Mouse (Mus musculus): ENCODE data around the gene Ace. TPM values are rescaled to one million over a fixed set of nuclear protein-coding genes. Genes with fewer than 3 reads are reported as not detected.
"Not testable (repeated sequence)": the region's sequence is repeated elsewhere in the genome, so short reads cannot be mapped to it uniquely, and the experiment has no call there.

Gene Ace
- polyA plus RNA-seq, 1 experiment = 892 TPM

DNA sequence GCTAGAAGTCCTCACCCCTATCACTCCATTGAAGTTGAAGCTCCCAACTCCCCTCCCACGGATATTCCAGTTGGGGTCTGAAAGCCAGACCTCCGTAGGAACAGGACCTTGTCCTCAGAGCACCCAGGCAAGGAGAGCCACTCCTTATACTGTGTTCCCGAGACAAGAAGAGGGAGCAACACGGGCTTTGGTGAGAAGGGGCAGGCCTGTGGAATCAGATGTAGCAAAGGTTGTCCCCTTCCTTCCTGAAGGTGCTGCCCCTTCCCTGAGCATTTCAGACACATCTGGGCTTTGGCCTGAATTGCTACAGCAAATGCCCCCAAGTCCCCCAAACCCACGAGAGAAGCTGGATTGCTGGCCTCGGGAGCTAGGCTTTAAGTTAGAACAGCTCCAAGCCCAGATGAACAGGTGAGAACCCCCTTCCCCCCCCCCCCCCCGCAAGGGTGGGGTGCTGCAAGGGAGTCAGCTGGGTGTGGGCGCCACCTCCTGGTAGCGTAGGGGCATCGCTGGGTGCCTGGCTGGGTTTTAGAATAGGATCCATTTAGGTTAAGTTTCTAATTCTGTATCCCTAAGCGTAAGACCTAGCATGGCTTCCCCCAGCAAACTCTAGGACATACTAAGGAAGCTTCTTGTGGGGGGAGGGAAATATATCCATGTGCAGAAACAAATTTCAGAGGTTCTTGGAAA lies 58.9 kb downstream of the Ace start:
- Histone ChIP-seq H3K36me3 (ENCODE audit: control insufficient read depth, insufficient read depth, low read length) (no peaks in the 10 kb centered on the region), H3K27ac (ENCODE audit: insufficient read depth, low read depth, low read length) (no peak overlapping the region), H3K27me3 (ENCODE audit: control insufficient read depth, insufficient read depth, low read length) (no peaks in the 10 kb centered on the region), H3K4me1 (ENCODE audit: control insufficient read depth, insufficient read depth, insufficient read length, low read length) (peaks cover 4% of the 10 kb centered on the region; the same call in 1 of the 2 replicates), H3K4me3 (ENCODE audit: low read depth, low read length) (no peak overlapping the region)
- 17% methylated on average over 11 of the region's 11 CpGs for WGBS
- TF ChIP-seq CTCF (IDR thresholded peaks at IDR 0.05; ENCODE audit: extremely low read depth, insufficient read length, insufficient replicate concordance, low read depth, low read length) = peak; percentile 79
- no peak for TF ChIP-seq POLR2A (IDR thresholded peaks at IDR 0.05; ENCODE audit: low read depth, low read length)

DNA sequence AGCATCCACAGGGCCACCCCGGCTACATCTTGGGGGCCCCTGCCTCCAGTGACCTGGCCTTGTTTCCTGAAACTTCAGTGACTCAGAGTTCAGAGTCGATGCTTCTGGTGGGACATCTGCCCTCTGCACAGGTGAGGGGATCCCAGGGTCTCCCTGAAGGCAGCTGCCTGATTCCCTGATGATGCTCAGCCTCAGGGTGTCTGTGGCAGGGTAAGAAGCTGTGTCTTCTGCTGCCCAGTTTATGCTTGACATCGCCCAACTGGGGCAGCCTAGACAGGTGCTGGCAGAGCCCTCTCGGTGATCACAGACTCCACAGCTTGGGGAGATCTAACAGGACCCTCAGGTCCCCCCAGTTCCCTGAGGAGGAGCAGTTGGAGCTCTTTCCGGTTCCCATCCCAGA lies 59.9 kb downstream of the Ace start:
- TF ChIP-seq POLR2A (IDR thresholded peaks at IDR 0.05; ENCODE audit: low read depth, low read length) = no peak
- TF ChIP-seq CTCF (IDR thresholded peaks at IDR 0.05; ENCODE audit: extremely low read depth, insufficient read length, insufficient replicate concordance, low read depth, low read length) = no peak
- no peak overlapping the region for H3K27ac ChIP-seq (ENCODE audit: insufficient read depth, low read depth, low read length)
- H3K4me1 ChIP-seq (ENCODE audit: control insufficient read depth, insufficient read depth, insufficient read length, low read length) = peaks cover 4% of the 10 kb centered on the region; the same call in 1 of the 2 replicates
- no peaks in the 10 kb centered on the region for H3K27me3 ChIP-seq (ENCODE audit: control insufficient read depth, insufficient read depth, low read length)
- H3K4me3 ChIP-seq (ENCODE audit: low read depth, low read length) = no peak overlapping the region
- H3K36me3 ChIP-seq (ENCODE audit: control insufficient read depth, insufficient read depth, low read length) = no peaks in the 10 kb centered on the region
- 93% methylated on average over 5 of the region's 5 CpGs for WGBS

DNA sequence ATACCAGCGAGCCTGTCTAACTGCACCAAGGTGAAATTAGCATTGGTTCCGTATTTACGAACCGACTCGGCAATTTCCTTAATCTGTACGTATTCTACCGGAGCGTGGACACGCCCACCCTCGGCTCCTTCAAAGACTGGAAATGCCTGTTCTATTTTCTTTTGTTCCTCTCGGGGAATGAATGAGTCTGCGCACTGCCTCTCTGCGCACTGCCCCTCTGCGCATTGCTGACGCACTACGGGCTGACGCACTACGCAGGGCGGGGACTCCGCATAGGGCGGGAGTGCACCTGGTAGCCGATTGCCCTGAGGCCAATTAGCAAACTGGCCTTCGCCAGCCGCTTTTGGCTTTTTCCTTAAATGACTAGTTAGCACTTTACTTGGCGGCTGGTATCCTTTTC lies 64.3 kb downstream of the Ace start:
- not testable (repeated sequence) for H3K27me3 ChIP-seq (ENCODE audit: control insufficient read depth, insufficient read depth, low read length); H3K4me1 ChIP-seq (ENCODE audit: control insufficient read depth, insufficient read depth, insufficient read length, low read length); H3K36me3 ChIP-seq (ENCODE audit: control insufficient read depth, insufficient read depth, low read length)
- Histone ChIP-seq H3K4me3 (ENCODE audit: low read depth, low read length) (peak overlapping the region; percentile 57), H3K27ac (ENCODE audit: insufficient read depth, low read depth, low read length) (peak overlapping the region; percentile 67)
- 27% methylated on average over 14 of the region's 25 CpGs for WGBS

DNA sequence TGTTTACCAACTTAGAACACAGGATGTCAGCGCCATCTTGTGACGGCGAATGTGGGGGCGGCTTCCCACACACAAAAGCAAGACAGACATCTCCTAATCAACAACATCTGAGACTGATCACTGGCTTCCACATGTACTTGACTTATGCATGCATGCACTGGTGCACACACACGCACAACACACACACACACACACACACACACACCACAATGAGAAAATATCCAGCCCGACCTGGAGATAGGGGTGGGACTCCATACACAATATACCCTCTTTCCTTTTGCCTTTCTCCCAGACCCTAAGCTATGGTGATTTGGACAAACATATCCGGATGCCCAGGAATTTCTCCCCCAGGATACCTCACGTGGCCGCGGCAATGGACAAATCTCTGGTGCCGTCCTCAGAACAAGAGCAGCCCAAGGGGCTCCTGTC lies 65.8 kb downstream of the Ace start:
- Histone ChIP-seq H3K4me1 (ENCODE audit: control insufficient read depth, insufficient read depth, insufficient read length, low read length) (no peaks in the 10 kb centered on the region), H3K27ac (ENCODE audit: insufficient read depth, low read depth, low read length) (peak overlapping the region; percentile 67), H3K36me3 (ENCODE audit: control insufficient read depth, insufficient read depth, low read length) (no peaks in the 10 kb centered on the region), H3K4me3 (ENCODE audit: low read depth, low read length) (peak overlapping the region; percentile 10; the same call in 1 of the 2 replicates), H3K27me3 (ENCODE audit: control insufficient read depth, insufficient read depth, low read length) (no peaks in the 10 kb centered on the region)
- no peak for TF ChIP-seq POLR2A (IDR thresholded peaks at IDR 0.05; ENCODE audit: low read depth, low read length)
- no peak for TF ChIP-seq CTCF (IDR thresholded peaks at IDR 0.05; ENCODE audit: extremely low read depth, insufficient read length, insufficient replicate concordance, low read depth, low read length)
- 36% methylated on average over 11 of the region's 11 CpGs for WGBS

DNA sequence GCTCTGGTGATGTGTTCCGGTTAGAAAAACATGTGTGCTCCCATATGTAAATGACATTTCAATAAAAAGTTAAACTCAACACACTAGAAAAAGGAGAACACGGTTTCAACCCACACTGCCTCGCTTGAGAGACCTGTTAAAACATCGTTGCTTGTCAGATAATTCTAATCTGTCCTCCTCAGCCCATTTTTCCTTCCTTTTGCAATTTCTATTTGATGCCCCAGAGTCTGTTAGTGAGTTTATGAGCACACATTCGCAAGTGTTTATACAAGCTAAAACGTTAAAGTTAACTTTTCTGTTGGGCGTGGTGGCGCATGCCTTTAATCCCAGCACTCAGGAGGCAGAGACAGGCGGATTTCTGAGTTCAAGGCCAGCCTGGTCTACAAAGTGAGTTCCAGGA lies 67.2 kb downstream of the Ace start:
- no peaks in the 10 kb centered on the region for H3K36me3 ChIP-seq (ENCODE audit: control insufficient read depth, insufficient read depth, low read length)
- TF ChIP-seq CTCF (IDR thresholded peaks at IDR 0.05; ENCODE audit: extremely low read depth, insufficient read length, insufficient replicate concordance, low read depth, low read length) (no peak), POLR2A (IDR thresholded peaks at IDR 0.05; ENCODE audit: low read depth, low read length) (no peak)
- 84% methylated on average over 9 of the region's 9 CpGs for WGBS

DNA sequence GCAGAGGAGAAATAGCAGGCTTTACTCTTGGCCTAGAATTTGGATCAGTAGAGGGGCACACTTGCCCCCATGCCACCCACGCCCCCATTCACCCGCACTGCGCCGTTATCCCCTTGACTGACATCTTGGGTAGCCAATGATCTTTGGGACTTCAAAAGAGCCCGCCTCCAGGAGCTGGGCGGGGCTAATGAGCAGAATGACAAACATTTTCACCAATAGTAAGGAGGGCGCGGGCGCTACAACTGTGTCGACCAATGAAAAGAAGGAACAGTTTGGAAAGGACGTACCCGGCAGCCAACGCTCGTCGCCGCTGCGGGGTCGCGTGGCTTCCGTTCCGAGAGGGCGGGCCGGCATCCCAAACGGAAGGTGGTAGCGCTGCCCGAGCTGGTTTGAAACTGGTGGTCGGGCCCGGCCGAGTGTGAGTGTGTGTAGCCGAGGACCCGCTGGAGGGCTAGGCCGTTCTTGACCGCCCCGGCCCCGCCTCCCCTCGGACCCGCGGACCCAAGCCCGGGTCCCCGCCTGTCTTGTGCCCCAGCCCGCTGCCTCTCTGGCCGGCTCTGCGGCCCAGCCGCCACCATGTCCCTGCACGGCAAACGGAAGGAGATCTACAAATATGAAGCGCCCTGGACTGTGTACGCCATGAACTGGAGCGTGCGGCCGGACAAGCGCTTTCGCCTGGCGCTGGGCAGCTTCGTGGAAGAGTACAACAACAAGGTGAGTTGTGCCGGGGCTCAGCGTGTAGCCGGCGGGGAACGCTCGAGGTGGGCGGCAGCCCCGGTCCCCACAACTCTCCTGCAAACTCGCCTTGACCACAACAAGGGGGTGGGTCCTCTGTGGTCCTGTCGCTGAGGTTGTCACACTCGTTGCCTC lies 69.0 kb downstream of the Ace start, which contains the start of gene Dcaf7:
Dcaf7 (plus strand) TSS at position 325 of the 870 bp plus-strand sequence.
- Histone ChIP-seq H3K36me3 (ENCODE audit: control insufficient read depth, insufficient read depth, low read length) (no peaks in the 10 kb centered on the region), H3K27me3 (ENCODE audit: control insufficient read depth, insufficient read depth, low read length) (no peaks in the 10 kb centered on the region), H3K4me3 (ENCODE audit: low read depth, low read length) (peak within 1 kb of the TSS; percentile 95), H3K27ac (ENCODE audit: insufficient read depth, low read depth, low read length) (peak within 1 kb of the TSS; percentile 45), H3K4me1 (ENCODE audit: control insufficient read depth, insufficient read depth, insufficient read length, low read length) (no peaks in the 10 kb centered on the region; the same call in 1 of the 2 replicates)
- under 1% methylated on average over 66 of the region's 66 CpGs for WGBS
- TF ChIP-seq CTCF (IDR thresholded peaks at IDR 0.05; ENCODE audit: extremely low read depth, insufficient read length, insufficient replicate concordance, low read depth, low read length) = no peak
- TF ChIP-seq POLR2A (IDR thresholded peaks at IDR 0.05; ENCODE audit: low read depth, low read length) = 0 out of 2 replicates have a peak, but pooled peaks have one; percentile 51

More for the DNA sequence above, 67.2 kb downstream of the Ace start:
- H3K27ac ChIP-seq (ENCODE audit: insufficient read depth, low read depth, low read length) = no peak overlapping the region
- H3K27me3 ChIP-seq (ENCODE audit: control insufficient read depth, insufficient read depth, low read length) = no peaks in the 10 kb centered on the region
- H3K4me3 ChIP-seq (ENCODE audit: low read depth, low read length) = no peak overlapping the region
- H3K4me1 ChIP-seq (ENCODE audit: control insufficient read depth, insufficient read depth, insufficient read length, low read length) = no peaks in the 10 kb centered on the region

DNA sequence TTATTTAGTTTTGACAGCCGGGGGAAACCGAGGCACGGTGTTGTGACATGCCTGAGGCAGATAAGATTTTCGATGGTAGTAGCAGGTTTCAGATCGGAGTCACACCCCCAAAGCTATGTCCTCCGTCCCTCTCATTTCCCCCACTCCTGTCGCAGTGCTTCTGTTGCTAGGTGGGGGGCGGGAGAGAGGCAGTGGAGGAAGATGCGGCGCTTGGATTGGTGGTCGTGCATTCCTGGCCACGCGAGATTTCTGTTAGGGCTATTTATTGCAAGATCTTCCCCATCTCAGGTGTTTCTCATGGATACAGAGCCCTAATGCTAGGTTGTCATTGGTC lies 69.6 kb downstream of the Ace start:
- TF ChIP-seq POLR2A (IDR thresholded peaks at IDR 0.05; ENCODE audit: low read depth, low read length) = no peak
- no peak for TF ChIP-seq CTCF (IDR thresholded peaks at IDR 0.05; ENCODE audit: extremely low read depth, insufficient read length, insufficient replicate concordance, low read depth, low read length)
- Histone ChIP-seq H3K27ac (ENCODE audit: insufficient read depth, low read depth, low read length) (peak overlapping the region; percentile 45; the same call in 1 of the 2 replicates), H3K36me3 (ENCODE audit: control insufficient read depth, insufficient read depth, low read length) (no peaks in the 10 kb centered on the region), H3K4me3 (ENCODE audit: low read depth, low read length) (peak overlapping the region; percentile 95), H3K4me1 (ENCODE audit: control insufficient read depth, insufficient read depth, insufficient read length, low read length) (no peaks in the 10 kb centered on the region; the same call in 1 of the 2 replicates), H3K27me3 (ENCODE audit: control insufficient read depth, insufficient read depth, low read length) (no peaks in the 10 kb centered on the region)
- 0% methylated on average over 13 of the region's 13 CpGs for WGBS

Other genes with a start within 250 kb of the Ace start
- 36.2 and 56.3 TPM in 2 replicates for gene Cyb561, start 14.6 kb upstream of the Ace start, polyA plus RNA-seq (2012; rRNA removed)
- gene Ace3, start 26.7 kb downstream of the Ace start, polyA plus RNA-seq (2012; rRNA removed) = not detected in 2 replicates
- 0.88 and 2.6 TPM in 2 replicates for gene Kcnh6, start 40.2 kb downstream of the Ace start, polyA plus RNA-seq (2012; rRNA removed)
- gene Dcaf7, start 68.9 kb downstream of the Ace start, polyA plus RNA-seq (2012; rRNA removed) = 18.7 and 30.9 TPM in 2 replicates
- 8.3 TPM in 2 replicates for gene Taco1, start 98.1 kb downstream of the Ace start, polyA plus RNA-seq (2012; rRNA removed)
- 10.0 and 15.1 TPM in 2 replicates for gene Map3k3, start 116.7 kb downstream of the Ace start, polyA plus RNA-seq (2012; rRNA removed)
- not detected in 2 replicates for gene Gm10840, start 192.9 kb downstream of the Ace start, polyA plus RNA-seq (2012; rRNA removed)
- 11.8 and 21.7 TPM in 2 replicates for gene Limd2, start 192.9 kb downstream of the Ace start, polyA plus RNA-seq (2012; rRNA removed)
- 4.4 and 7.4 TPM in 2 replicates for gene Strada, start 234.2 kb downstream of the Ace start, polyA plus RNA-seq (2012; rRNA removed)
- 2.2 and 4.8 TPM in 2 replicates for gene Ccdc47, start 248.4 kb downstream of the Ace start, polyA plus RNA-seq (2012; rRNA removed)
- 2.1 and 5.2 TPM in 2 replicates for gene Ddx42, start 249.0 kb downstream of the Ace start, polyA plus RNA-seq (2012; rRNA removed)